Comparison of ENCODE assay signal across 8 mouse cellular contexts in genomic region chr7:145114660-145115059, GRCm38 (mm10).
DNase-seq lines count a peak whose midpoint lies in the region; ATAC-seq and TF ChIP-seq lines count a peak whose summit lies in the region.

No protein-coding gene starts in this region.

- no peak overlapping the region for H3K4me2 ChIP-seq in intestine, postnatal 0 days (replicated peaks; ENCODE audit: low read depth)
- H3K4me2 ChIP-seq in intestine, embryonic 16.5 days (ENCODE audit: low read depth, low read length), result no peak overlapping the region
- H3K4me2 ChIP-seq in limb, embryonic 11.5 days (ENCODE audit: low read depth, severe bottlenecking), result no peak overlapping the region

- no peak overlapping the region for H3K27ac ChIP-seq in intestine, postnatal 0 days (ENCODE audit: low read depth, low read length)
- H3K27ac ChIP-seq in intestine, embryonic 16.5 days (ENCODE audit: low read length), result no peak overlapping the region
- H3K27ac ChIP-seq in bone marrow macrophage, adult 2 months (ENCODE audit: insufficient read depth, low read depth, low read length), result no peak overlapping the region
- H3K27ac ChIP-seq in limb, embryonic 11.5 days (replicated peaks; ENCODE audit: low read depth, low read length), result no peak overlapping the region

- ATAC-seq in intestine, postnatal 0 days, result no peak
- no peak for ATAC-seq in intestine, embryonic 16.5 days
- no peak for ATAC-seq in limb, embryonic 11.5 days (ENCODE audit: insufficient number of reproducible peaks, low FRiP score, low TSS enrichment, low read depth)
- no peak for ATAC-seq in erythroblast, adult 5-6 weeks (replicated peaks; ENCODE audit: low FRiP score, poor library complexity, severe bottlenecking)

- no peak for TF ChIP-seq POLR2A in bone marrow macrophage, adult 2 months (IDR thresholded peaks at IDR 0.05; ENCODE audit: borderline replicate concordance, low read depth, low read length)

- H3K27me3 ChIP-seq in intestine, postnatal 0 days (replicated peaks; ENCODE audit: control insufficient read depth, insufficient read depth, low read length), result no peaks in the 10 kb centered on the region
- no peaks in the 10 kb centered on the region for H3K27me3 ChIP-seq in intestine, embryonic 16.5 days (replicated peaks; ENCODE audit: control insufficient read depth, insufficient read depth, low read length)
- H3K27me3 ChIP-seq in E14TG2a.4 (ENCODE audit: insufficient read depth, low read length), result peaks cover 6% of the 10 kb centered on the region
- H3K27me3 ChIP-seq in limb, embryonic 11.5 days (ENCODE audit: control insufficient read depth, insufficient read depth, low read length), result no peaks in the 10 kb centered on the region

- H3K9ac ChIP-seq in intestine, postnatal 0 days (ENCODE audit: low read depth, low read length), result no peak overlapping the region
- no peak overlapping the region for H3K9ac ChIP-seq in intestine, embryonic 16.5 days (ENCODE audit: low read depth, low read length)
- no peak overlapping the region for H3K9ac ChIP-seq in limb, embryonic 11.5 days (ENCODE audit: low read length)

- peak; percentile 75 for TF ChIP-seq CTCF in intestine, postnatal 0 days (IDR thresholded peaks at IDR 0.05; ENCODE audit: low read depth)
- TF ChIP-seq CTCF in E14TG2a.4 (conservative IDR thresholded peaks at IDR 0.05; ENCODE audit: low read length), result peak; percentile 78
- peak; percentile 74 for TF ChIP-seq CTCF in bone marrow macrophage, adult 2 months (IDR thresholded peaks at IDR 0.05; ENCODE audit: low read depth, low read length)

- WGBS in intestine, postnatal 0 days, result 80% methylated on average over 2 of the region's 2 CpGs
- WGBS in intestine, embryonic 16.5 days, result 72% methylated on average over 2 of the region's 2 CpGs
- 84% methylated on average over 2 of the region's 2 CpGs for WGBS in limb, embryonic 11.5 days

- H3K36me3 ChIP-seq in intestine, postnatal 0 days (ENCODE audit: control insufficient read depth, insufficient read depth), result no peaks in the 10 kb centered on the region
- H3K36me3 ChIP-seq in intestine, embryonic 16.5 days (ENCODE audit: control insufficient read depth, insufficient read depth, low read length), result no peaks in the 10 kb centered on the region
- no peaks in the 10 kb centered on the region for H3K36me3 ChIP-seq in E14TG2a.4 (ENCODE audit: insufficient read depth, low read length)
- H3K36me3 ChIP-seq in limb, embryonic 11.5 days (ENCODE audit: control insufficient read depth, insufficient read depth, low read length), result no peaks in the 10 kb centered on the region

- DNase-seq in limb, embryonic 11.5 days (ENCODE audit: low spot score), result peak; percentile 50
- DNase-seq in urinary bladder, adult 2 months (ENCODE audit: low spot score), result no peak
- DNase-seq in right cerebral cortex, adult 18-20 months, result no peak

- no peak overlapping the region for H3K4me3 ChIP-seq in intestine, postnatal 0 days (ENCODE audit: low read depth, low read length)
- H3K4me3 ChIP-seq in intestine, embryonic 16.5 days (ENCODE audit: low read length), result no peak overlapping the region
- no peak overlapping the region for H3K4me3 ChIP-seq in E14TG2a.4 (replicated peaks; ENCODE audit: low read length)
- no peak overlapping the region for H3K4me3 ChIP-seq in bone marrow macrophage, adult 2 months (ENCODE audit: insufficient read depth, low read length)
- no peak overlapping the region for H3K4me3 ChIP-seq in limb, embryonic 11.5 days (ENCODE audit: low read depth, low read length)

- H3K4me1 ChIP-seq in intestine, postnatal 0 days (replicated peaks; ENCODE audit: control insufficient read depth, insufficient read depth, low read length), result no peaks in the 10 kb centered on the region
- H3K4me1 ChIP-seq in intestine, embryonic 16.5 days (ENCODE audit: control insufficient read depth, insufficient read depth, low read length), result peaks cover 26% of the 10 kb centered on the region
- H3K4me1 ChIP-seq in E14TG2a.4 (replicated peaks; ENCODE audit: low read depth, low read length), result peaks cover 33% of the 10 kb centered on the region
- peaks cover 38% of the 10 kb centered on the region for H3K4me1 ChIP-seq in bone marrow macrophage, adult 2 months (ENCODE audit: control insufficient read depth, insufficient read depth, low read length)
- H3K4me1 ChIP-seq in limb, embryonic 11.5 days (ENCODE audit: control insufficient read depth, insufficient read depth, low read length), result peaks cover 17% of the 10 kb centered on the region

- no peaks in the 10 kb centered on the region for H3K9me3 ChIP-seq in intestine, postnatal 0 days (ENCODE audit: control insufficient read depth)
- no peaks in the 10 kb centered on the region for H3K9me3 ChIP-seq in intestine, embryonic 16.5 days (ENCODE audit: control insufficient read depth, low read length)
- H3K9me3 ChIP-seq in E14TG2a.4 (ENCODE audit: low read length), result peaks cover 5% of the 10 kb centered on the region; the same call in 1 of the 2 replicates
- no peaks in the 10 kb centered on the region for H3K9me3 ChIP-seq in limb, embryonic 11.5 days (ENCODE audit: control insufficient read depth, low read length)
